Mouse (Mus musculus) thymus, adult 2 months (tissue): Measurements from ENCODE around the gene Ripply1. TPM values are rescaled to one million over a fixed set of nuclear protein-coding genes. Genes with fewer than 3 reads are reported as not detected.

Experiments used
- DNase-seq: peaks from one replicate; pipeline ENCODE4 v3.0.0; 2021
- H3K27ac ChIP-seq: fragments of 200-500 bp; 2 replicates; pipeline ENCODE4 v1.5.1; 2012; ENCODE audit warnings: low read length, control low read depth; ENCODE audit not compliant: control insufficient read depth, insufficient read depth
- H3K27me3 ChIP-seq: fragments of 200-500 bp; 2 replicates; pipeline ENCODE4 v1.6.1; 2012; ENCODE audit warnings: mild to moderate bottlenecking, low read length, moderate library complexity, mixed read lengths; ENCODE audit not compliant: control insufficient read depth, insufficient read depth
- H3K36me3 ChIP-seq: fragments of 200-500 bp; 2 replicates; pipeline ENCODE4 v1.6.1; 2012; ENCODE audit warnings: mild to moderate bottlenecking, low read length, moderate library complexity; ENCODE audit not compliant: control insufficient read depth, insufficient read depth
- H3K4me1 ChIP-seq: fragments of 200-500 bp; replicated peaks from 2 replicates; pipeline ENCODE4 v1.6.1; 2012; ENCODE audit warnings: low read length; ENCODE audit not compliant: control insufficient read depth, insufficient read depth
- H3K4me3 ChIP-seq: fragments of 200-500 bp; 2 replicates; pipeline ENCODE4 v1.5.1; 2012; ENCODE audit warnings: mild to moderate bottlenecking, low read length, control low read depth, moderate library complexity; ENCODE audit not compliant: control insufficient read depth, insufficient read depth
- CTCF ChIP-seq: fragments of 200-500 bp; IDR thresholded peaks from 2 replicates; pipeline ENCODE4 v1.5.1; 2012; ENCODE audit warnings: mild to moderate bottlenecking, control low read depth, low read length, moderate library complexity, borderline replicate concordance; ENCODE audit not compliant: control insufficient read depth, poor library complexity, insufficient read depth; ENCODE audit errors: extremely low read depth
- POLR2A ChIP-seq: fragments of 200-500 bp; IDR thresholded peaks from 2 replicates; pipeline ENCODE4 v1.6.1; 2012; ENCODE audit warnings: mild to moderate bottlenecking, low read length, control low read depth, moderate library complexity; ENCODE audit not compliant: control insufficient read depth, poor library complexity, insufficient read depth; ENCODE audit errors: extremely low read depth
- WGBS: fragments of 180-500 bp; shearing (Covaris S2); methylation state at CpG from one replicate; pipeline ENCODE4 v1.1.7; 2018; 5-methylcytosine and 5-hydroxymethylcytosine counted together
- polyA plus RNA-seq: library from polyadenylated mRNA; depleted of rRNA; stranded (reverse); fragments of >200 nt; gene quantifications from 2 replicates; pipeline ENCODE4 v1.2.3, GENCODE M21; 2012

Gene Ripply1
- polyA plus RNA-seq, 1 experiment: 0.22 TPM

GRCm38 (mm10) chrX:139813299-139814002 is 31.3 kb upstream of the Ripply1 start:
- no peaks in the 10 kb centered on the region for H3K4me1 ChIP-seq
- H3K36me3 ChIP-seq: no peaks in the 10 kb centered on the region
- H3K4me3 ChIP-seq: no peak overlapping the region
- TF ChIP-seq POLR2A (no peak), CTCF (no peak)
- WGBS: 13% methylated on average over 9 of the region's 9 CpGs
- no peak for DNase-seq
- H3K27ac ChIP-seq: no peak overlapping the region
- H3K27me3 ChIP-seq: no peaks in the 10 kb centered on the region

DNA sequence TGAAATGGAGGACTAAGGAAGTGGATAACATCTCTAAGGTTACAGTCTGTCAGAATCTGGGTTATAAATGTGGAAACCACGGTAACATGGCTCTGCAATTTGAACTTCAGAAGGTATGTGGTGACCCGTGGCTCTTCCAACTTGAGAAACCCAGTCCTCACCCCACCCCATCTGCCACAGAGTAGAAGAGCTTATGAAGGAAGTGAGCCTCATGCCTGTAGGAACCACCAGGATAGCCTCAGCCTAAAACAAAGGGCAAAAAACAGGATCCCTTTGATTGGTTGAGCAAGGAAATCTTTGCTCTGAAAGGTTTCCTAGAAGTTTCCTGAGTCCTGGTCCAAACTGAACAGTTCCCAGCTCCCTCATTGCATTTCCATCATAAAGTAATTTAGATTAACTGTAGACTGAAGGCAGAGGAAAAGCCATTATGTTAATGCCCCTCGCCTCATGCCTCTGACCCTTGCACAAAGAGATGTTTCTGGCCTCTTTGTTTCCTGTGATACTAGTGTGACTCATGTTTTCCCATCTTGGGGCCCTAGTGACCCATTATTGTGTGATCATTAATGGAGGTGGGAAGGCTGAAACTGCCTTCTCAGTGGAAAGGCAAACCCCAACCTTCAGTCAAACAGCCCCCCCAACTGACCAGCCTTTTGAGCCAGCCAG is 30.6 kb upstream of the Ripply1 start:
- Histone ChIP-seq H3K4me3 (no peak overlapping the region), H3K36me3 (no peaks in the 10 kb centered on the region), H3K27ac (no peak overlapping the region), H3K27me3 (no peaks in the 10 kb centered on the region), H3K4me1 (no peaks in the 10 kb centered on the region)
- DNase-seq: no peak
- 27% methylated on average over 3 of the region's 3 CpGs for WGBS
- TF ChIP-seq POLR2A (no peak), CTCF (no peak)

- H3K4me3 ChIP-seq: no peak overlapping the region
- no peak for TF ChIP-seq POLR2A
- TF ChIP-seq CTCF: no peak
- no peaks in the 10 kb centered on the region for H3K4me1 ChIP-seq
- no peak overlapping the region for H3K27ac ChIP-seq
- no peaks in the 10 kb centered on the region for H3K27me3 ChIP-seq
- no peak for DNase-seq
- H3K36me3 ChIP-seq: no peaks in the 10 kb centered on the region
- 95% methylated on average over 10 of the region's 10 CpGs for WGBS
These were observed 26.3 kb upstream of the Ripply1 start for GRCm38 (mm10) chrX:139808501-139808900.

DNA sequence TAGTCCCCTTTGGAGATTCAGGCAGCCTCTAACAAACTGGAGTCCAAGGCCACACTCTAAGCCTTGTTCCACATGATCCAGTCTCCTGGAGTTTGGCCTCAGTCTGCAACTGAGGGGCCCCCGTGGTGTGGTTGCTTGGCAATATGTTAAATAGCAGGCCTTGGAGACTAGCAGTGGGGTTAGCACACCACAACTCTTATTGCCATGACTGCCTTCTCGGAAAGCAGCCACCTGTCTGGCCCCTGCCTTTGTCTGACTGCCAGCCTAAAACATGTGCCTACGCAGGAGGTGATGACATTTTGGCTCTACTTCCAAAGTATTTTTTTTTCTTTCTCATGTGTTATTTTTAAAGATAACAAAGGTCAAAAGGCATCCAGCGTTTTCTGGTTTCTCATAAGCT is 25.9 kb upstream of the Ripply1 start:
- 44% methylated on average over 4 of the region's 4 CpGs for WGBS
- H3K27ac ChIP-seq: no peak overlapping the region
- no peak for DNase-seq
- no peaks in the 10 kb centered on the region for H3K36me3 ChIP-seq
- H3K4me3 ChIP-seq: no peak overlapping the region
- no peaks in the 10 kb centered on the region for H3K4me1 ChIP-seq
- H3K27me3 ChIP-seq: no peaks in the 10 kb centered on the region
- TF ChIP-seq POLR2A (no peak), CTCF (no peak)

GRCm38 (mm10) chrX:139807391-139807790 is 25.2 kb upstream of the Ripply1 start:
- Histone ChIP-seq H3K4me3 (no peak overlapping the region), H3K36me3 (no peaks in the 10 kb centered on the region), H3K27me3 (no peaks in the 10 kb centered on the region), H3K27ac (no peak overlapping the region), H3K4me1 (no peaks in the 10 kb centered on the region)
- TF ChIP-seq CTCF (no peak), POLR2A (no peak)
- 78% methylated on average over 2 of the region's 2 CpGs for WGBS
- DNase-seq: no peak

- Histone ChIP-seq H3K27me3 (no peaks in the 10 kb centered on the region), H3K27ac (no peak overlapping the region), H3K4me3 (no peak overlapping the region), H3K36me3 (no peaks in the 10 kb centered on the region), H3K4me1 (no peaks in the 10 kb centered on the region)
- WGBS: 95% methylated on average over 4 of the region's 4 CpGs
- TF ChIP-seq CTCF (no peak), POLR2A (no peak)
- no peak for DNase-seq
These were observed 23.8 kb upstream of the Ripply1 start for GRCm38 (mm10) chrX:139805918-139806317.
